Mouse (Mus musculus) olfactory bulb, adult 2 months (tissue): ENCODE measurements around the gene Hectd4.

Source experiments
- CTCF ChIP-seq: fragments of 200-500 bp; IDR thresholded peaks from 2 replicates; pipeline ENCODE4 v1.5.1; 2012; ENCODE audit warnings: low read depth, mild to moderate bottlenecking, low read length, moderate library complexity; ENCODE audit not compliant: insufficient read depth
- POLR2A ChIP-seq: fragments of 200-500 bp; IDR thresholded peaks from 2 replicates; pipeline ENCODE4 v1.6.1; 2012; ENCODE audit warnings: mild to moderate bottlenecking, low read depth, low read length, moderate library complexity; ENCODE audit not compliant: insufficient read depth

GRCm38 (mm10) chr5:121206984-121207383, 13.0 kb upstream of the Hectd4 start:
- no peak for TF ChIP-seq POLR2A
- TF ChIP-seq CTCF, result no peak
